Mouse (Mus musculus) heart, adult 11 months (tissue): Measurements from ENCODE around the gene Ppox.

Source experiments
- DNase-seq: peaks from one replicate; pipeline ENCODE4 v3.0.0; 2022

The Ppox gene

GRCm38 (mm10) chr1:171285096-171285892 lies 4.3 kb upstream of the Ppox start:
- peak; percentile 91 for DNase-seq

- DNase-seq, result peak; percentile 88
Observed at GRCm38 (mm10) chr1:171284491-171284890, 3.5 kb upstream of the Ppox start.

- peak; percentile 91 for DNase-seq
Observed at GRCm38 (mm10) chr1:171283188-171284160, 2.5 kb upstream of the Ppox start.

- DNase-seq, result peak; percentile 93
Observed at GRCm38 (mm10) chr1:171282086-171282805, 1.3 kb upstream of the Ppox start.

DNA sequence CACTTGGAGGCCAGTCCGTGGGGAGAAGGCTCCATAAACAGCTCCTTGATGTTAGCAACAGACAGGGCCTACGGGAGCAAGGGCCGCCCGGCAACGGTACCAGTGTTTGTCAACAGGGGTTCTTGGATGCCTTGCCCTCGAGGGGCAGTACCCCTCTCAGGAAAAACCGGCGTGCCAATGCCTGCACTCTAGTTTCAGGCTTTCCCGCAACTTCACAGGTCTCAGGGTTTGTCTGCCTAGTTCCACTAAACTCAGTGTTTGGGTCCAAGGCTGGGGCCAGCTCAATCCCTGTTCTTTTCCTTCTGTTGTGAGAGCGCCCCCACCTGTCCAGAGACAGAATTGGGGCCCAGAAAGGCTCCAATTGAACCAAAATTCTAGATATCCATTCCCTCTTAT lies 540 bp upstream of the Ppox start:
- no peak for DNase-seq

DNA sequence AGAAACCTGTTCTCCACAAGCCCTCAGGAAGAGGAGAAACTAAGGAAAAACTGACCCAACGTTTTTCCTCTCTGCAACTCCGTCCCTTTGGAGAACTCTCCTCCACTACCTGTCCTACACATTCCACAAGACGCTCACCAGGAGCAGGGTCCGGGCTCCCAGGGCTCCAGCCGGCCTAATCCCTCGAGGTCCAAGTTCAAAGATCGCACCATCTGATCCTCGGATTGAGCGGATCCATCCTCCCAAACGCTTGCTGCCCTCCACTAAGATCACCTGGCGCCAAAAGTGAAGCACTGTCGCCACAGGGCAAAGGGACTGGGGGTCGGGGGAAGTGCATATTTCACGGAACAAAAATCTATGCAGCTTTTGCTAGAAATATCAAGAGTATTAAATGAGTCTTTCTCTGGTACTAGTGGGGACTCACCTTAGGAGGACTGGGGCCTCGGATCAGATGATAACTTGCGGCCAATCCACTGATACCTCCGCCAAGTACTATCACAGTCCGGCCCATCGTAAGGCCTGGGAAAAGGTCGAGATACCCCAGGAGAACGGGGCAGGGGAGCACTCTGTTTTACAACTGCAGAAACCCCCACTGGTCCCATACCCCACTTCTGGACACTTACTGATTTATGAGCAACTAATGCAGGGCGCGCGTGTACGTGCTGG lies 603 bp downstream of the Ppox start:
- peak; percentile 92 for DNase-seq

- no peak for DNase-seq
Observed at GRCm38 (mm10) chr1:171279721-171280120, 1.3 kb downstream of the Ppox start.

- peak; percentile 87 for DNase-seq
Observed at GRCm38 (mm10) chr1:171279012-171279705, 1.8 kb downstream of the Ppox start.

DNA sequence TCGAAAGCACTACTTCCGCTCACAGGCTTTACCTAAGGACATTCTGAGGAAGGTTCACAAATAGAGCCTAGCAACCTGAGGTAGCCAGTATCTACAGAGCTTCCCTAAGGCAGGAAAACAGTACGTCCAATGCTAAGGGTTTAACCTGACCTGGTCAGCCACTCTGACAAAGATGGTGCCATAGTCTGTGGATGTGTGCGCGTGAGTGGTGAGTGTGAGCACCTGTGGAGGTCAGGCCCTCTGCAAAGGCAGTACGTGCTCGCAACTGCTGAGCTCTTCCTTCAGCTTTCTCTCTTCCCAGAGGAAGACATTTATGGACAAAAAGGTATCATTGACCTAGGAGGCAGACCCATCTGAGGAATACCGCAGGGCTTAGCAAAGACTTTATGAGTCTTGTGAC lies 2.5 kb downstream of the Ppox start:
- DNase-seq, result peak; percentile 84

GRCm38 (mm10) chr1:171277736-171278135 lies 3.2 kb downstream of the Ppox start:
- no peak for DNase-seq

DNA sequence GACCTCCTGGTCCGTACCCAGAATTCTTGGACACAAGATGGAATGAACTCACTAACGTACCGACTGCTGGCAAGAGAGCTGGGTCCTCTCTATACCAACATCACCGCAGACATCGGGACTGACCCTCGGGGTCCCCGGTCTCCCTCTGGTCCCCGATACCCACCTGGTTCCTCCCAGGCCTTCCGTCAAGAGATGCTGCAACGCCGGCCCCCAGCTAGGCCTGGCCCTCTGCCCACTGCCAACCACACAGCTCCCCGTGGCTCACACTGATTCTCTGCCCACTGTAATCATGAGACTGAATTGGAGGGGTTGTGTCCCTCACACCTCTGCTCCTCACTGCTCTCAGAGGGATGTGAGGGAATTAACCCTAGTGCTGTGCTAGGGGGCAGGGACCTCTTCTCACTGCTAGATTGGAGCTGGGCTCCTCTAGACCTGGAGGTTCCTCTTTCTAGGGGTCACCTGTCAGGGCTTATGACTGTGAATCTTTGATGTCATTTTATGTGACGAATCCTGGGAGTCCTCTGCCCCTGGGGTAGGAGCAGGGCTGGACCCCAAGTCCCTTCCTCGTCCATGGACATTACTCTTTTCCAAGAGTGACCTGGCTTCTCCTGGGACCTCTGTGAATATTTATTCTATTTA lies 4.8 kb downstream of the Ppox start:
- DNase-seq, result peak; percentile 93

- peak; percentile 84 for DNase-seq
Observed at GRCm38 (mm10) chr1:171275144-171275734, 5.7 kb downstream of the Ppox start.

DNA sequence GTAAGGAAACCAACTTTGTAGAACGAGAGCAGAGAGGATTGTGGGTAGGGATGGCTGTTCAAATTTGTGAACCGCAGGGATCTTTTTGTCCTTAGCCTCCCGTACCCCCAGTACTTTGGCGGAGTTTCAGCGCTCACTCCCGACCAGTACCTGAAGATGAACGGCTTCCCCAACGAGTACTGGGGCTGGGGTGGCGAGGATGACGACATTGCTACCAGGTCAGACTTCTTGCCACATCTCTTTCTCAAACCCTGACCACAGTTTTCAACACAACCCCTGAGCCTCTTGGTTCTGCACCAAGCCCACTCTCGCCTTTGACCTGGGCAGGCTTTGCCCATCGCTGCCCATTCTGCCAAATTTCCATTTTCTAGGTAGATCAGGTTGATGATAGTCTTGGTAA lies 6.8 kb downstream of the Ppox start:
- DNase-seq, result peak; percentile 87

- peak; percentile 87 for DNase-seq
Observed at GRCm38 (mm10) chr1:171272086-171272485, 8.9 kb downstream of the Ppox start.

GRCm38 (mm10) chr1:171271622-171272021 lies 9.4 kb downstream of the Ppox start:
- no peak for DNase-seq

GRCm38 (mm10) chr1:171271196-171271595 lies 9.8 kb downstream of the Ppox start:
- DNase-seq, result no peak

GRCm38 (mm10) chr1:171270573-171270900 lies 10.4 kb downstream of the Ppox start:
- DNase-seq, result no peak

- DNase-seq, result peak; percentile 99
Observed at GRCm38 (mm10) chr1:171269848-171270572, 11.0 kb downstream of the Ppox start, which contains the start of gene B4galt3. Gene B4galt3 (plus strand): TSS chr1:171270328.

GRCm38 (mm10) chr1:171268341-171268740 lies 12.6 kb downstream of the Ppox start:
- DNase-seq, result no peak
